Mouse (Mus musculus) urinary bladder, postnatal 14 days (tissue): ENCODE data around the gene Synj1.

Experiments
- DNase-seq: peaks from one replicate; pipeline ENCODE4 v3.0.0; 2021; ENCODE audit warnings: low spot score

The Synj1 gene

DNA sequence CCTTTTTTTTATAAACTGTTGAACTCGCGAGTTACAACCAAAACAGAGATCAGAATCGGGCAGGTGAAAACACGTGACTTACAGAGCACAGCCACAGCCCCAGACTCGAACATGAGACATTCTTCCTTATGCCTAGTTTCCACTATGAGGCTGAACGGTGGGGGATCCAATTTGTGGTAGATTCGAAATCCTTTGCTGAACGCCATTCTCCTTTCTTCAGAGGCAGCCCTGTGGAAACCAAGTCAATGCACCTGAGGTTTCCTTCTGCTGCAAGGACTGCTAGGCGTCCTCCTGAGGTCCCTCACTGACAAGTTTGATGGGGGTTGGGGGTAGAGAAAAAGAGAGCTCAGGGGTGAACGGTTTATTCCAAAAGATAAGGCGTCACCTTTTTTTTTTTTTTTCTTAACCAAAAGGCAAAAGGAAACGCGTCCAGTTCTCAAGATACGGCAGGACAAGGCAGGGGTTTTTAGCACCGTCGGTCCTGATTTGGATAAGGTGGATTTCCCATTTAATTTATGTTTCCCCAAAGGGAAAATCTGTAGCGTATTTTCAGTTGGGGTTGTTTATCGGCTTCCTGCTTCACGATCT is 1.1 kb downstream of the Synj1 start:
- DNase-seq, result no peak

DNA sequence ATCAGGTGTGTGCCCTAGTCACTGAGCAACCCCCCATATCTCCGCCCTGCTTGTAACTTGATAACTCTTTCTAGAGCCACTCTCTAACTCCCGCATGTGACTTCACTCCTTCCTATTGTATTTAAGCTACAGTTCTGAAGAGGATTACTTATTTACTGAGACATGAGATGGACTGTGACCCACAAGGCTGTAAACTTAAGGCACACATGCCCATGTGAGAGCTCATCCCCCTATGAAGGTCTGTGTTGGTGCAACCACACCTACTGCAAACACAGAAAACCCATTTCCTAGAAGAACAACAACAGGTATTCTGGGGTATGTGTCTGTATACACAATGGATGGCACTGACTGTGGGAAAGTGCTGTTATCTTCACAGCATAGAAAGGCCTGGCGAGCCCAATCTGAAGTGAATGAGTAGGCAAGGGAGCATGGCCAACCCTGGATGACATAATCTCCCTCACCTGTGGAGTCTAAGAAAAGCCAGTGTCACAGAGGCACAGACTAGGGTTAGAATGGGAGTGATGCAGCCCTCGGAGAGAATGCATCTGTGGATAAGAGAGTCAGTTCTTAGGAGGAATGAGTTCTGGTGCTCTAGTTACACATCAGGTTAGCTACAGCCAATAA is 6.1 kb downstream of the Synj1 start:
- no peak for DNase-seq

DNA sequence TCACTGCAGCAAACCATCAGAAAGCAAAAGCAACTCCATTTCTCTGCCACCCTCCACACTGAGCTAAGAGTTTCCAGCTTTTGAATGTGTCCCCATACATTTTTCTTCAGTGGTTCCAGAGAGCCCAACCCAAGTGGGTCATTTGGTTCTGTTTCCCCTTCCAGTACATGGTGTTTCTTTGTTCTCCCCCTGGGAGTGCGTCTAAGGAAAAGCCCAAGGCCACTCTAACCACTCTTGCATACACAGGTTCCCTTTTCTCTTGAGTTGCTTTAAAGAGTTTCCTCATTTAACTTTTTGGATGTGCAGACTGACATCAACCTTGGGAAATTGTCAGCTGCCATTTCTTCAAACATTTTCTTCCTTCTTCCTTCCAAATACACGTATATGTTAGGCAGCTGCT is 10.0 kb downstream of the Synj1 start:
- no peak for DNase-seq

DNA sequence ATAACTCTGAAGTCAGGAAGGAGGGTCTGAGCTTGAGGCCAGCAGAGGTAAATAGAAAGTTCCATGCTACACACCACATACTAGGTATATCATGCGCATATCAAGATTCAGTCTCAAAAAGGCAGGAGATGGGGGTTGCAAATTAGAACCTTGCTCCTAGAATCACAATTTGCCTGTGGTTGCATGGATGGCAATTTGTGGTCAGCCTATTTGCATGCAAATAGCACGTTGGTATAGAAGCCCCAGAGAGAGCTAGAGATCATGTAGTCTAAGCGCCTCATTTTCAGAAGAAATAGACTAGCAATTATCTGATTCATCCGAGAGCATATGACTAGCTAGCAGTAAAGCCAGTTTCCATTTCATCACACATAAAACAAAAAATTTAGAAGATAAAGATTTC is 11.3 kb downstream of the Synj1 start:
- DNase-seq, result no peak

DNA sequence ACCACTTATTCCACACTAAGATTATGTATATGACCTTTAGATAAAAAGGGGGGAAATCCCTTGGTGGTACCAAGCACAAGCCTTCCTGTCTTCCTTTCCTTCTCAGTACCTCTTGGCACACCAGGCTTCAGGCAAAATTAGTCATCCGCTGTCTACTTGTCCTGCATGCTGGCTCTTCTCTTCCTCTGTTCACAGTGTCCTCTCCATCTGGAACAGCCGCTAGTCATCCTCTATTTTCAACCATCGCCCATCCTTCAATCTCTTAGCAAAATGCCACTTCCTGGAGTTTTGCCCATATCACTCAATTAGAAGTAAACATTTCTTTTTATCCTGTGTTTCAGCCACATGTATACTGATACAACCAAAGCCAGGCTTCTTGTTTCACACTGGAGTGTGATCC is 13.3 kb downstream of the Synj1 start:
- no peak for DNase-seq

DNA sequence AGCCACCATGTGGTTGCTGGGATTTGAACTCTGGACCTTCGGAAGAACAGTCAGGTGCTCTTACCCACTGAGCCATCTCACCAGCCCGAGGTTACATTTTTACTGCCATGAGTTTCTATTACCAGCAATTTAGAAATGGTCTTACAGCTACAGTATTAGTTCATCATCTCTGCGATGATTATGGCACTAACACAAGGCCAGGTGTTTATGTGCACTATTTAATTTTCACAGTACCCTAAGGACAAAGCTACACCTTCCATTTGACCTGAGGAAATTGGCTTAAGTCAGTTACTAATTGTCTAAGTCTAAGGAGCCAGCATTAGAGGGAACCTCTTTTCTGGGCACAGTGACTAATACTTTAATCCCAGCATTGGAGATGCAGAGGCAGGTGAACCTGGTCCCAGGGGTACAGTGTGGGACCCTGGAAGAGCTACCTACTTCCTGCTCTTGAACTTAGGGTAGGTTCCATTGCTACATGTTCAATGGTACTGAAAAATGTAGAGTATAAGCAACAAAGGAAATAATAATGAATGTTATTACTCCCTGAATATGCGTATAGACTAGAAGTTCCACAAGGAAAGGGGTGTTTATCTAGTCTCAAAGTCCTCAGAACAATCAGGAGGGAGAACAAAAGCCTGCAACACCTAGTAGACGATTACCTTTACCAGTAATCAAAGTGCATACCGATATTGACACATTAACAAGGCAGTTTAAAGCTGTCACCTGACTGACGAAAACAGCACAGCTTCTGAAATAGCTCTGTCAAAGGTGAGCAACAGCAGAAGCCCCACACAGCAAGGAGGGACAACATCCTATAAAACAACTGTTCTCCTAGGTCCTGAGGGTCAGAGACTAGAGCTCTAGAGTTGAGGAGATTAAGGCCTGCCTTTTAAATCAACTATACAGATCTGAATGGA is 14.5 kb downstream of the Synj1 start:
- DNase-seq, result no peak

DNA sequence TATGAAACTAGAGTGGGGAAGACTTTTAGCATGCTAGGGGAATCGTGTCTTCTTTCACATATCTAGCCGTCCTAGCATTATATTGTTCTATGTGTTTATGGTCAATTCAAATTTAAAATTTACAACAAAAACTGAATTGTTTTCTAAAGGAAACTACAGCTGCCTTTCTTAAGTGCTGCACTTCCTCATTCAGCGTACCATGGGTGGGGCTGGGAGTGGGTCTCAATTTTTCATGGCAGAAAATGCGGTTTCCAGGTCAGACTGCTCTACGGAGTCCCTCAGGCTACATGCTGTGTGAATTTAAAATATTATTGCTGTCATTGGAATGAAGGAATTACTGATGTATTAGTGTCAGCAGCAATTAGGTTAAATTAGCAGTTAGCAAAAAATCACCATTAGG is 15.6 kb downstream of the Synj1 start:
- no peak for DNase-seq

DNA sequence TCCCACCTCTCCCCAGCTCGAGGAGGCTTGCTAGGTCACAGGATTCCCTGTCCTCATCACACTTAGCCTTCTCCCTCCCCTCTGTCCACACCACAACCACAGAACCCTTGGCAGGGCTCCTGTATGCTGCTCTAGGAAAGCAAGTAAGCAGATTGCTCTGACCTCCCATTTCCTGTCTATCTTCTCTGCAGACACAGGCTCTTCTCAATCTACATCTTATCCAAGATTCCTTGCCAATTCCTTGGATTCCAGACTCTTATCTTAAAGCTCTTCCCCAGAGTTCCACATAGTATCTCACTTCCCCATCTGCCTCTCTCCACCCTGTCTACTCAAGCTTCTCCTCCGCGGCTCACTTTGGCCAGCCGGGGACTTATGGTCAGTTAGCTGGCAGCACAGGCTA is 16.1 kb downstream of the Synj1 start:
- DNase-seq, result no peak

DNA sequence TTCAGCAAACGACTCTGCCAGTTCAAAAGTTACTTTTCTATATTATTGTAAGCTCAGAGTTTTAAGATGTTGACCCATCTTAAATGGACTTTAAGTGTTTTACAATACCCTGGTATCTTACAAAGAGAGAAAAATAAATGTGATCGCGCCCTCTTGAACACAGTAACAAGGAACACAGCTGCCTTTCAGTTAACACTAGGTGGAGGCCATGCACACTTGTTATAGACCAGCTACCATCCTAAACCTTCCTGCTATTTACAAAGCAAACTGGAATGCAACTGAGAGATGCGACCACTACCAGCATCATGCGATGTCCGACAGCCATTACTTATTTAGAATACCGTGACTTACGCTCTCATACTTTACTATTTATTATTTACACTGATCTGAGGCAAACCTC is 21.9 kb downstream of the Synj1 start:
- no peak for DNase-seq

DNA sequence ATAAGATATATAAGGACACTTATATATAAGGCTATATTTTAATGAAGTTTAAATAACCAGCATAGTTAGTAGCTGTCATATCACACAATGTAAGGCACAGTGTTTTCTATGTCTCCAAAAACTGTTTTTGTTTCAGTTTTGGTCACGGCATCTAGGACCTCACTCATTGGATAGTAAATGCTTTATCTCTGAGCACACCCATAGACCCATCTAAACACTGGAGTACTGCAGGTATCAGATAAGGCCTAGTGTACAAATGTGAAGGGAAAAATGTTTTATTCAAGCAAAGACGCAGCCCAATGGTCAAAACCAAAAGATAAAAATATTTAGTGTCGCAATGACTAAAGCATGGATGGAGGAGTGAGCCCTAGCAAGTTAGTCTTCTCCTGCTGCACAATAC is 22.4 kb downstream of the Synj1 start:
- DNase-seq, result no peak

DNA sequence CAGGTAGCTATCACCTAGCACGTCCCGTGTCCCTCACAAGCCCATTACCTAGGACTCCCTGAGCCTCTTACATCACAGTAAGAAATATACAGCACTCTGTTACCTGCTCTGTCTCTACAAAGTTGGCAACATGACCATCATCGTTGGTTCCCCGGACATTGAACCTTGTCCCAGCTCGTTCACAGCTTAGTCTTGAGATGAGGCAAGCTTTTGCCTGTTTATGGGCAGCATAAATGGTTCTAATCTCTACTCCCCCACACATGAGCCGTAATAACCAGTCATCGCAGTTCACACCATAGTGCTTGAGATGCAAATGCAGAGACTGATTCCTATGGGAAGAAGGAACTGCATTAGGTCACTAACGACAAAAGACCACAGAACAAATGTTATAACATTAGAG is 23.1 kb downstream of the Synj1 start:
- no peak for DNase-seq

DNA sequence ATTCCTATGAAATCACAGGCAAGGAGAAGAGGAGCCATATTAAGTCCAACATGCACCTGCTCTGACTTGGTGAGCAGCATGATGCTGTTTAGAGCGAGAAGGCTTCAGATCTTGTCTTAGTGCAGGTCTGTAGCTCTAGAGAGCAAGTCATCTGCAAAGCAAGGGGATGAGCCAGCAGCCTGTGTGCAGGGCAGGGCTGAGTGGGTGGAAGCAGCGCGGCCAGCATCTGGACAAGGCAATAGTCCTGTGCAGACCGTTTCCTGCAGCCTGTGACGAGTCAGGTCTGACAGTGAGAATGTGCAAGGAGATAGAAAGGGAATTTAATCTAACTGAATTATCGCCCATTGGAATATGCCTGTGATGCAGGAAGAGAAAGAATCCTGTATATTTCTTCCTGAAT is 40.1 kb downstream of the Synj1 start:
- DNase-seq, result no peak

DNA sequence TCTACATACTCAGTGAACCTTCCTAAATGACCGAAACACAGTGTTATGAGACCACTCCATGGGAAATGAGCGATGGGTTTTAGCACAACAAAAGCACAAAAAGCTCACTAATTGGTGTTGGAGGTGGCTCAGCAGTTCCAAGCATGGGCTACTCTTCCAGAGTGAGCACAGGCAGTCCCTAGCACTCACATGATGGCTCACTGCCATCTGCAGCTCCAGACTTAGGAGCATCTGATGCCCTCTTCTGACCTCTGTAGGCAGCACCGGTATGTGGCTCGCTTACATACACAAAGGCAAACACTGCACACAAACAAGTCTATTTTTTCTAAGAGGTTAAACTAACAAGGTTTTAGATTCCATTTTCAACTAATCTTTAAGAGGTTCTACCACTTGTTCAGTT is 44.9 kb downstream of the Synj1 start:
- DNase-seq, result no peak

DNA sequence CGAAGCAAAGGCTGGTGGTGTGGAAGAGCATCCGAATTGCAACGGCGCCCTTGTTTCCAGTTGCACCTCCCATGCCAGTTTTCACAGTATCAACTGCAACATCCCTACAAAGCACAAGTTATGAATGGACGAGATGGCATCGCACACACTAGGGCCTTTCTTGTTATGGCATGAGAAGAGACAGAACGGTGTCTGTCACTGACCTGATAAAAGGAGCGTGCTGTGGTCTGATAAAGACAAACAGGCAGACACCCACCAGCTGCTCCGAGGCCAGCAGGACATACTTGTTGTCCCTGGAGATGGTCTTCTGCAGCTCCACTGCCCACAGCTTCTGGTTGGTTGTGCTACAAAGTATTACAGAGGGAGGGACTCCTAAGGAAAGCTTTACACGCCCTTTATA is 46.8 kb downstream of the Synj1 start:
- DNase-seq, result no peak

DNA sequence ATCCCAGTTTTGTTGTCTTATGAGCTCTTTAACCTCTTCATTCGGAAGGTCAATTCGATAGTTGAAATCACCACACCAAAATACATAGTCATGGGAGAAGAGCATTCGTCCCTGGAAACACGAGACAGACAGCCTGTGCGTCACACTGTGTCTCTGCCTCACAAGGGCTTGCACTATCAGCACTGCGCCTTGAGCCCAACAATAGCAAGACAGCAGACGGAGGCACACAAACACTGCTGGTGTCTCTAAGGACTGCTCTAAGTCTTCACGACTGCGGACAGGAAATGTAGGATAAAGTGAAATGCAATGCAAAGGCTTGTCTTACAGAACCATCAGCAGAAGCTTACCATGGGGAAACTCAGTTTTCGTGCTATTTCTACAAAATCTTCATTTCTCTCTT is 47.2 kb downstream of the Synj1 start:
- no peak for DNase-seq

DNA sequence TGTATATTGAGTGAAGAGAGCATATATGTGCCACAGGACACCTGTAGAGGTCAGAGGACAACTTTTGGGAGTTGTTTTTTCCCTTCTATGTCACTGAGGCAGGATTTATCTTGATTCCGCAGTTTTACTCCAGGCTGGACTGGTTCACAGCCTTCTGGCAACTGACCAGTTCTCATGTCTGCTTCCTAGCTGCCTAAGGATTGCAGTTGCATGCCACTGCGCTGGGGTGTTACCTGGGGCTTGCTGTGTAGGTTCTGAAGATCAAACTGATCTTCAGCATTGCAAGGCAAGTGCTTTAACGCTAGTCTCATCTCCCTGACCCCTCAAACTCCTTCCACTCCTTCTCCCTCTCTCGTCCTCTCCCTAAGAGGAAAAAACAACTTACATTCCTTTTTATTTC is 47.9 kb downstream of the Synj1 start:
- DNase-seq, result no peak

DNA sequence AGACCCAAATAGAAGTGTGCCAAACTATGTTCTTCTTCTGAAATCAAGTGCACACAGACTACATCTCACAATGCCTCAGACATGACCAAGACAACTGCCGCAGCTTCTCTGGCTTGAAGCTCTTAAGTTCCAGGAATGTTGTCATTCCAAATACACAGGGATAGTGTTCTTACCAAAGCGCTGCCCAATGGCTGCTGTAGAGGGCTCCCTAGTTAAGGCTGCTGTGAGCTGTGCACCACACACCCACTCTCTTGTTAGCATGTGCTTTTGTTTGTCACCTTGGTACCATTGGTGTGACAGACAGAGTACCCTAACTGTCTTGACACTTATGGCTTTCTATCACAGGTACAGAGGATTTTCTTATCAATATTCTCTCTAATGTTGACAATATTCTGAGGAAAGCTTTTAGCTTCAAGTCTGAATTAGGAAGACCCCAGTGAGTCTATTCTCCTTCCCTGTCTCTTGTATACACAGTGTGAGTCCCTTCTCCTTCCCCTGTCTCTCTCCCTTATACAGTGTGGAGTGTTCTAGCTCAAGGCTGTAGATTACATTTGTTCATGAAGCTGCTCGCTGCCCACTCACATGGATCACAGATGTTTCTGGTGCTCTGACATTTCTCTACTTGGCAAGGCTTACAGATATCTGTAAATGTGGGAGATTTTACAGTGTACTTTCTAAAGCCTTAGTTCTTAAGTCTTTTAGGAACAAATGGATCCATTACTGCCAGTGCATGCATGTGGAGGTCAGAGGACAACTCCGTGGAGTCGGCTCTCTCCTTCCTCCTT is 52.6 kb downstream of the Synj1 start:
- DNase-seq, result no peak

DNA sequence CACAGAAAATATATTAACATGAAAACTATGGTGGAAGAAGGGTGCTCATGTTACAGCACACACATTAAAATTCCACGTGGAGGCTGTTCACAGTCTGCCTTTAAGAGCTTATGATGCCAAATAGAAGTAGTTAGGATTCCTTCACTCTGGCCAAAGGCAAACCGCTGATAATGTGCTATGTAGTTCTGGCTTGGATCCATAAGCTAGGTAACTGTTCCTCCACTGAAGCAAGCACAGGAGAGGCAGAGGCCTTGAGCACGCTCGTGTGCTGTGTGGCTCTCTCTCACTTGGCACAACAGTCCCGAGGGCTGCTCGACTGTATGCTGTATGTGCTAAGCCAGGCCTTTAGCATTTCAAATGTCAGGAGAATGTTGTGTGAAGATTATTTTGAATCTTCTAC is 55.6 kb downstream of the Synj1 start:
- no peak for DNase-seq

DNA sequence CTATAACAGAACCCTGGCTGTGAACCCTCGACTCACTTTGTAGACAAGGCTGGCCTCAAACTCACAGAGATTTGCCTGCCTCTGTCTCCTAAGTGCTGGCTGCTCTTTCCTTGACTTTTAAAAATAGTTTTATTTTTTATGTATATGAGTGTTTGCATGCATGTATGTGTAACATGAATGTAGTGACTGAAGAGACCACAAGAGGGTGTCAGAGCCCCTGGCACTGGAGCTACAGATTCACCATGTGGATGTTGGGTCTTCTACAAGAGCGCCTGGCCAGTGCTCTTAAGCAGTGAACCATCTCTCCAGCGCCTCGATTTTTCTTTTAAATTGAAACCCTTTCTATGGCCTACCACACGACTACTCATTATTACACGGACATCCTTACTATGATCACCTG is 57.3 kb downstream of the Synj1 start:
- no peak for DNase-seq

DNA sequence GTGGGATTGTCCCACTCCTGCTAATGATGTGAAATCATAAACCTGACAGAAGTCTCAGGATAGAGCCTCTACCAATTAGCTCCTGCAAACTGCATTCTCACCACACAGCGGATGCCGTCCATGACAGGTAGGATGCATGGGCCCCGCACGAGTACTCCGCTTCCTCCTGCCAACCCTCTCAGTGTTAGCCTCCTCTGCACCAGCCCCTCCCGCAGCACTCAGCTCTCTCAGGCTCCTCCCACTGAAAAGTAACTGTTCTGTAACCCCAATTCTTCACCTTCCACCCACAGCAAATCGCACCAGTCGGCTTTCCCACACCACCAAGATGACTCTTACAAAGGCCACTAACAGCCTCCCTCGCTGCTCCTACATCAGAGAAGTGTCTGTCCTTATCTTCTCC is 58.0 kb downstream of the Synj1 start:
- DNase-seq, result no peak

DNA sequence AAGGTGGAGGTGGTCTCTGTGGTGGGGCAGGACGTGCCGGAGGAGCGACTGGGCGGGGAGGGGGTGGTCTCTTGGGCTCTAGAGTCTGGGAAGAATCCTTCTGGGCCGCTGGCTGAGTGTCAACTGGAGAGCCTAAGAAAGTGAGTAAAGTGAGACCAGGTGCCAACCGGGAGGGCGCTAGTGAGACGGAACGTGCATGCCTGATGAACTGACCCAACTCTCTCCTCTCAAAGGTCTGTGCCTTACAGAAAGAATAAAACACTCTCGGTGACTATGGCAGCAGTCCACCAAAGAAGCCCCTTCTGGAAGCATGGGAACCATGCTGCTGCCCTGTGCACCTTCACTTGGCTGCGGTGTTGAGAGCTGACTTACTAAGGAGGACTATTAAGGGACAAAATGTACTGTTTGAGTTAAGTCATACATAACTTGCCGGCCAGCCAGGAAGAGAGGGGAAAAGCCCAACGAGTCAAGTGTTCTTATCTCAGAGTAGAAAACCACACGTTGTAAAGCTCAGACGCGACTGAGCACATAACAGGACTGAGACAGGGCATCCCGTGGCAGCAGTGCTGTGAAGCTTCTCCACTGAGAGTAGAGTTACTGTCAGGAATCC is 60.6 kb downstream of the Synj1 start:
- no peak for DNase-seq

DNA sequence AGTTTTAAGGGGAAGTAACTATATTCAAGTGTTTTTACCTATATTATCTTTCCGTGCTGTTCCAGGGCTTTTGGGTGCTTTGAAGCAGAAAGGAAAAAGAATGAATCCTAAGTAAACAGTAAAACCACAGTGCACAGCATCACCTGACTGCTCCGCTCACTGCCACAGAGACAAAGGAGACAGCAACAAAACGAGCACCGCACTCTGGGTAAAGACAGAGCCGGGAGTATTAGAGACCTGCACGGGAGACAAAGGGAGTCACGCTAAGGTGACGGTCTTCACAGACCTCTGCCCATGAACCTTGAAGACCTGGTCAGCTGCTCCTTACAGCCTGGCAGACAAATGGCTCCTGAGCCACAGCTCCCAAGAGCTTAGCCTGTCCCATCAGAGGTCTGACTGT is 64.1 kb downstream of the Synj1 start:
- DNase-seq, result no peak
